Mouse (Mus musculus) adrenal gland (tissue): ENCODE measurements at regions not wholly inside any gene's neighbourhood (a gene's known extent, or its start where the extent isn't known, plus 50 kb on each side); places are given as distances from the start of the nearest gene placed in this dataset.

Experiments
- intact Hi-C: fragments of 180-260 bp; cut with DNase I; formaldehyde crosslinking; loops from one replicate; pipeline ENCODE4 v1.15.1; 2025

GRCm38 (mm10) chr12:51024057-51024743, 323.7 kb upstream of the G2e3 start:
- intact Hi-C loops: no loop called here

GRCm38 (mm10) chr12:51018185-51018584, 329.7 kb upstream of the G2e3 start:
- intact Hi-C loops: no loop called here

GRCm38 (mm10) chr12:51016081-51016480, 331.8 kb upstream of the G2e3 start:
- intact Hi-C loops: no loop called here

GRCm38 (mm10) chr12:51009644-51010043, 338.2 kb upstream of the G2e3 start:
- intact Hi-C loops: no loop called here

- intact Hi-C loops: no loop called here
Observed at GRCm38 (mm10) chr12:51001722-51002592, 345.9 kb upstream of the G2e3 start.

- intact Hi-C loops: no loop called here
Observed at GRCm38 (mm10) chr12:51001096-51001495, 346.8 kb upstream of the G2e3 start.

- intact Hi-C loops: no loop called here
Observed at GRCm38 (mm10) chr12:51000281-51001075, 347.4 kb upstream of the G2e3 start.

GRCm38 (mm10) chr12:50999295-51000237, 348.3 kb upstream of the G2e3 start:
- intact Hi-C loops: no loop called here

GRCm38 (mm10) chr12:50995664-50996063, 346.8 kb upstream of the Prkd1 start:
- intact Hi-C loops: no loop called here

- intact Hi-C loops: no loop called here
Observed at GRCm38 (mm10) chr12:50989561-50990325, 340.8 kb upstream of the Prkd1 start.

GRCm38 (mm10) chr12:50981318-50981717, 332.4 kb upstream of the Prkd1 start:
- intact Hi-C loops: no loop called here

- intact Hi-C loops: no loop called here
Observed at GRCm38 (mm10) chr12:50980800-50981199, 331.9 kb upstream of the Prkd1 start.

- intact Hi-C loops: no loop called here
Observed at GRCm38 (mm10) chr12:50970759-50971122, 321.8 kb upstream of the Prkd1 start.

- intact Hi-C loops: no loop called here
Observed at GRCm38 (mm10) chr12:50969887-50970758, 321.2 kb upstream of the Prkd1 start.

GRCm38 (mm10) chr12:50969402-50969801, 320.5 kb upstream of the Prkd1 start:
- intact Hi-C loops: no loop called here

GRCm38 (mm10) chr12:50967168-50967810, 318.4 kb upstream of the Prkd1 start:
- intact Hi-C loops: no loop called here

GRCm38 (mm10) chr12:50953971-50954370, 305.1 kb upstream of the Prkd1 start:
- intact Hi-C loops: no loop called here

- intact Hi-C loops: loop anchor here (10.0 kb wide), 1 partner anchor 992 kb away; no protein-coding TSS in a partner anchor
Observed at GRCm38 (mm10) chr12:50947035-50947434, 298.1 kb upstream of the Prkd1 start.
